Mouse (Mus musculus) C3H10T1/2 (cell line): Measurements from ENCODE around the gene Prss16. TPM values are rescaled to one million over a fixed set of nuclear protein-coding genes. Genes with fewer than 3 reads are reported as not detected.

Source experiments
- polyA plus RNA-seq, 2 experiments: library from polyadenylated mRNA; unstranded; fragments of >200 nt; fragmentation: generic; extraction: Trizol; gene quantifications; one replicate each; pipeline ENCODE4 v1.2.1; 2012; ENCODE audit warnings: missing spikeins in 2 of 2

The Prss16 gene
- polyA plus RNA-seq, result 1 to 10 TPM; 1.1 to 3.2 TPM

DNA sequence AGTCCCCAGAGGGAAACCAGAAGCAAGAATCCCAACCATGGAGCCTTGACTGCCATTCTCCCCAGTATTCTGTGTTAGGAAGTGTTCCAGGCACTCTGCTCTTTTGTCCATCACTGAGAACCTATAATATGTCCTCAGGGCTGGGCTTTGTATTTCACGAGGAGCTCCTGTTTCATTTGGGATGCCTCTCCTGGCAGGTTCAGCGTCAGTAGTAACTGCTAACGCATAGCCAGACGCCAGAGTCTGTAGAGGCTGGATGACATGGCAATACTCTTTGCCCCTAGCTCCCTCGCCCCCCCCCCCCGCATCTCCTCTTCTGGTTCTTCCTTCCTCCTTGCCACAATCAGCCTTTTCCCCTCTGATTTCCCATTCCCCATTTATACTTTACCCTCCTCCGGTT is at the start of gene Prss16:
TSS of gene Prss16 (minus strand) at position 101 of the 400 bp plus-strand sequence.

GRCm38 (mm10) chr13:22042568-22043502 is 33.3 kb upstream of the Prss16 start, which contains the start of the genes Hist1h2ag and Hist1h2bj:
TSS of gene Hist1h2ag (minus strand) at chr13:22042944.
TSS of gene Hist1h2bj (plus strand) at chr13:22043214.

GRCm38 (mm10) chr13:22041142-22041536 is 31.6 kb upstream of the Prss16 start, which contains the start of gene Hist1h4i:
TSS of gene Hist1h4i (minus strand) at chr13:22041362.

DNA sequence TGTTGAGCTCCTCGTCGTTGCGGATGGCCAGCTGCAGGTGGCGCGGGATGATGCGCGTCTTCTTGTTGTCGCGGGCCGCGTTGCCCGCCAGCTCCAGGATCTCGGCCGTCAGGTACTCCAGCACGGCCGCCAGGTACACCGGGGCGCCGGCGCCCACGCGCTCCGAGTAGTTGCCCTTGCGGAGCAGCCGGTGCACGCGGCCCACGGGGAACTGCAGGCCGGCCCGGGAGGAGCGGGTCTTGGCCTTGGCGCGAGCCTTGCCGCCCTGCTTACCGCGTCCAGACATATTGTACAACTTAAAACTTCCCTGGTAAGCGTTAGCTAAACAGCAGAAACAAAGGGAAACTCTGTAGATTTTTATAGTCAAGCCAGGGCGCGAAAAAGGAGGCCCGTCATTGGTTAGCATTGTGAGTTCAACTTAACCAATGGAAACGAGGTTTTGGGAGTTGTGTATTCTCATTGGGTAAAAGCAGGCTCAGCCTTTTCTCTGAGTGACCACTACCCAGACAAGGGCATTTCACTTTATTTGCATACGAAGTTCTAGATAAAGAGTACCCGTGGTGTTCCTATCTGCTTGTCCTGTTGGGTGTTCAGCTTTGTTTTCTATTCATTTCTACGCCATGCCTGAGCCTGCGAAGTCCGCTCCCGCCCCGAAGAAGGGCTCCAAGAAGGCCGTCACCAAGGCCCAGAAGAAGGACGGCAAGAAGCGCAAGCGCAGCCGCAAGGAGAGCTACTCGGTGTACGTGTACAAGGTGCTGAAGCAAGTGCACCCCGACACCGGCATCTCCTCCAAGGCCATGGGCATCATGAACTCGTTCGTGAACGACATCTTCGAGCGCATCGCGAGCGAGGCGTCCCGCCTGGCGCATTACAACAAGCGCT is 26.0 kb upstream of the Prss16 start, which contains the start of the genes Hist1h2ah and Hist1h2bk:
TSS of gene Hist1h2ah (minus strand) at position 302 of the 882 bp plus-strand sequence.
TSS of gene Hist1h2bk (plus strand) at position 604 of the 882 bp plus-strand sequence.

GRCm38 (mm10) chr13:21980981-21981802 is 28.4 kb downstream of the Prss16 start, which contains the start of gene Pom121l2:
TSS of gene Pom121l2 (plus strand) at chr13:21981194.

Other genes starting within 250 kb of the Prss16 start
- 1 to 10 TPM; 1.6 to 7.5 TPM for gene Hist1h1b, start 229.1 kb downstream of the Prss16 start, polyA plus RNA-seq
- 10 to 100 TPM; 13.1 to 37.5 TPM for gene Hist1h3i, start 226.4 kb downstream of the Prss16 start, polyA plus RNA-seq
- gene Hist1h2an, start 222.5 kb downstream of the Prss16 start, polyA plus RNA-seq, result 10 to 100 TPM; 13.8 to 30.2 TPM
- gene Hist1h2bp, start 222.3 kb downstream of the Prss16 start, polyA plus RNA-seq, result 10 to 100 TPM in 1 of 2 experiments, 1 to 10 TPM in 1; 1.7 to 17.1 TPM
- gene Hist1h2bq, start 199.5 kb downstream of the Prss16 start, polyA plus RNA-seq, result 10 to 100 TPM; 10.6 to 41.1 TPM
- 1 to 10 TPM in 1 of 2 experiments, under 1 TPM in 1; 0.84 to 2.2 TPM for gene Hist1h2ao, start 199.3 kb downstream of the Prss16 start, polyA plus RNA-seq
- 1 to 10 TPM in 1 of 2 experiments, not detected in 1; 2.9 TPM for gene Hist1h4m, start 198.0 kb downstream of the Prss16 start, polyA plus RNA-seq
- gene Hist1h4n, start 177.5 kb downstream of the Prss16 start, polyA plus RNA-seq, result 10 to 100 TPM; 21.2 to 62.8 TPM
- gene Hist1h2ap, start 176.2 kb downstream of the Prss16 start, polyA plus RNA-seq, result 1,000 to 10,000 TPM in 1 of 2 experiments, 100 to 1,000 TPM in 1; 1,000 to 8,126 TPM
- 10 to 100 TPM in 1 of 2 experiments, 1 to 10 TPM in 1; 8.9 to 41.0 TPM for gene Hist1h2br, start 176.0 kb downstream of the Prss16 start, polyA plus RNA-seq
- 1 to 10 TPM in 1 of 2 experiments, under 1 TPM in 1; 0.04 to 2.1 TPM for gene Zfp184, start 64.6 kb downstream of the Prss16 start, polyA plus RNA-seq
- not detected for gene Pom121l2, start 28.5 kb downstream of the Prss16 start, polyA plus RNA-seq
- gene Hist1h2ah, start 25.8 kb upstream of the Prss16 start, polyA plus RNA-seq, result 10 to 100 TPM in 1 of 2 experiments, 1 to 10 TPM in 1; 5.3 to 10.8 TPM
- 10 to 100 TPM; 10.6 to 56.7 TPM for gene Hist1h2bk, start 26.1 kb upstream of the Prss16 start, polyA plus RNA-seq
- gene Hist1h4i, start 31.6 kb upstream of the Prss16 start, polyA plus RNA-seq, result 10 to 100 TPM; 16.9 to 37.5 TPM
- 10 to 100 TPM; 16.6 to 26.8 TPM for gene Hist1h2ag, start 33.2 kb upstream of the Prss16 start, polyA plus RNA-seq
- 10 to 100 TPM in 1 of 2 experiments, 1 to 10 TPM in 1; 5.0 to 50.5 TPM for gene Hist1h2bj, start 33.5 kb upstream of the Prss16 start, polyA plus RNA-seq
- not detected for gene Vmn1r188, start 74.7 kb upstream of the Prss16 start, polyA plus RNA-seq
- gene Vmn1r189, start 96.1 kb upstream of the Prss16 start, polyA plus RNA-seq, result not detected
- gene Vmn1r191, start 174.2 kb upstream of the Prss16 start, polyA plus RNA-seq, result not detected
- not detected for gene Vmn1r192, start 181.4 kb upstream of the Prss16 start, polyA plus RNA-seq
- gene Vmn1r193, start 213.4 kb upstream of the Prss16 start, polyA plus RNA-seq, result not detected
- not detected for gene Vmn1r194, start 234.5 kb upstream of the Prss16 start, polyA plus RNA-seq